Mouse (Mus musculus): ENCODE measurements around the gene Akr1d1.
A peak's percentile ranks its signal among the peaks of the same experiment; 100 is the strongest.

GRCm38 (mm10) chr6:37592101-37593032, 62.4 kb downstream of the Akr1d1 start:
- peak; percentile 43; the same call in 1 of the 2 replicates for TF ChIP-seq CTCF (IDR thresholded peaks at IDR 0.05; ENCODE audit: low read depth, low read length)
- no peak for TF ChIP-seq POLR2A (IDR thresholded peaks at IDR 0.05; ENCODE audit: extremely low read depth, insufficient read depth, low read length)

Data from liver, adult 2 months (tissue).